Mouse (Mus musculus): ENCODE results near the gene Fam83c. TPM values are rescaled to one million over a fixed set of nuclear protein-coding genes. Genes with fewer than 3 reads are reported as not detected.

Fam83c gene
- polyA plus RNA-seq, 1 experiment from 2014 or later, result 0.54 TPM

- H3K36me3 ChIP-seq (ENCODE audit: poor library complexity, severe bottlenecking), result no peaks in the 10 kb centered on the region
- no peak overlapping the region for H3K27ac ChIP-seq
- no peaks in the 10 kb centered on the region for H3K9me3 ChIP-seq (replicated peaks)
- WGBS, result 79% methylated on average over 5 of the region's 5 CpGs
- no peak overlapping the region for H3K9ac ChIP-seq
- H3K4me3 ChIP-seq, result no peak overlapping the region
- H3K4me2 ChIP-seq, result no peak overlapping the region
- H3K4me1 ChIP-seq, result no peaks in the 10 kb centered on the region
- ATAC-seq, result no peak
- no peaks in the 10 kb centered on the region for H3K27me3 ChIP-seq
Measured at GRCm38 (mm10) chr2:155786905-155787304, 47.7 kb downstream of the Fam83c start.

GRCm38 (mm10) chr2:155784534-155784933 is 50.1 kb downstream of the Fam83c start:
- Histone ChIP-seq H3K27ac (no peak overlapping the region), H3K36me3 (ENCODE audit: poor library complexity, severe bottlenecking) (no peaks in the 10 kb centered on the region), H3K4me2 (no peak overlapping the region), H3K9me3 (replicated peaks) (no peaks in the 10 kb centered on the region), H3K4me1 (0 out of 2 replicates have a peak, but pooled peaks cover 2% of the 10 kb centered on the region), H3K4me3 (no peak overlapping the region), H3K27me3 (no peaks in the 10 kb centered on the region), H3K9ac (no peak overlapping the region)
- ATAC-seq, result no peak
- 78% methylated on average over 6 of the region's 6 CpGs for WGBS

DNA sequence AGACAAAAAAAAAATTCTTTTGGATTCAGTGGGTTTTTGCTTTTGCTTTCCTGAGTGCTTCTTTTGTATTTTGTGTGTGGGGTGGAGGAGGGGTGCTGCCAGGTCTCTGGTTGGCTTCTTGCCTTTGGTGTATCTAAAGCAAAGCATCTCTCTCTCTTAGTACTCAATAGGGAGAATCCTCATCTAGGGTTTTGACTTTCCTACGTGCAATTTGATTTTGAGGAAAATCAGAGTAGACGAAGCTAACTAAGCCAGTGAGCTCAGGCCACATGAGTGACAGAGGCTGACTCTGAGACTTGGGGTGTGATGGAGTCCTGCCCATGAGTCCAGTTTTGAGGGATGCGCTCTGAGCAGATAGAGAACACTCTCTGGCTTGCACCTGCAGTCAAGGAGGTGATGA is 55.1 kb downstream of the Fam83c start:
- H3K4me1 ChIP-seq, result peaks cover 28% of the 10 kb centered on the region
- no peak overlapping the region for H3K9ac ChIP-seq
- H3K9me3 ChIP-seq (replicated peaks), result no peaks in the 10 kb centered on the region
- ATAC-seq, result no peak
- WGBS, result 88% methylated on average over 3 of the region's 3 CpGs
- H3K27me3 ChIP-seq, result peaks cover 29% of the 10 kb centered on the region
- no peaks in the 10 kb centered on the region for H3K36me3 ChIP-seq (ENCODE audit: poor library complexity, severe bottlenecking)
- no peak overlapping the region for H3K27ac ChIP-seq
- no peak overlapping the region for H3K4me2 ChIP-seq
- H3K4me3 ChIP-seq, result no peak overlapping the region

DNA sequence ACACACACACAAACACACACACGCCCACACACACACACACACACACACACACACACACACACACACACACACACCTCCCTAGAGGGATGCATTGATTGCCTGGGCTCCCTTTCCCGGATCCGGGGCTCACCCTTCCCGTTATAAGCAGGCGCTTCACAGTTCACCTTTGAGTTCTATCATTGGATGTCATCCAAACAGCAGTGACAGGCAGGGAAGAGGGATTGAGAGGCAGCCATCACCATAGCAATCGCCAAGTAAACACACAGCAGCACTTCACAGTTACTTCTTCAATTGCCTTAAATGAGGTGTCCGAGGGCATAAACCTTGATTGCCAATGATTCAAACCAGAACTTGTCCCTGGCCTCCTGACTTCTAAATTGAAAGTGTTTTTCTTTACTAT is 55.6 kb downstream of the Fam83c start:
- Histone ChIP-seq H3K36me3 (ENCODE audit: poor library complexity, severe bottlenecking) (no peaks in the 10 kb centered on the region), H3K9me3 (replicated peaks) (no peaks in the 10 kb centered on the region), H3K4me3 (no peak overlapping the region), H3K27me3 (peaks cover 33% of the 10 kb centered on the region), H3K9ac (no peak overlapping the region), H3K4me2 (no peak overlapping the region), H3K4me1 (peaks cover 28% of the 10 kb centered on the region), H3K27ac (no peak overlapping the region)
- 59% methylated on average over 7 of the region's 7 CpGs for WGBS
- no peak for ATAC-seq

- Histone ChIP-seq H3K36me3 (ENCODE audit: poor library complexity, severe bottlenecking) (no peaks in the 10 kb centered on the region), H3K9me3 (replicated peaks) (no peaks in the 10 kb centered on the region), H3K4me3 (no peak overlapping the region), H3K27ac (no peak overlapping the region; the same call in 1 of the 2 replicates), H3K4me2 (no peak overlapping the region), H3K4me1 (peaks cover 28% of the 10 kb centered on the region), H3K9ac (no peak overlapping the region), H3K27me3 (peaks cover 44% of the 10 kb centered on the region)
- no peak for ATAC-seq
- WGBS, result 51% methylated on average over 6 of the region's 6 CpGs
Measured at GRCm38 (mm10) chr2:155778004-155778403, 56.6 kb downstream of the Fam83c start.

- Histone ChIP-seq H3K4me3 (no peak overlapping the region), H3K36me3 (ENCODE audit: poor library complexity, severe bottlenecking) (no peaks in the 10 kb centered on the region), H3K4me2 (no peak overlapping the region), H3K9ac (no peak overlapping the region), H3K27ac (no peak overlapping the region; the same call in 1 of the 2 replicates), H3K9me3 (replicated peaks) (no peaks in the 10 kb centered on the region), H3K4me1 (peaks cover 28% of the 10 kb centered on the region), H3K27me3 (peaks cover 47% of the 10 kb centered on the region)
- 81% methylated on average over 4 of the region's 4 CpGs for WGBS
- no peak for ATAC-seq
Measured at GRCm38 (mm10) chr2:155777688-155777985, 57.0 kb downstream of the Fam83c start.

Other genes starting within 250 kb of the Fam83c start
- gene Gss, start 242.0 kb downstream of the Fam83c start, polyA plus RNA-seq (2015; fragmentation: Nextera tagmentation; extraction: Ambion mirVana), result 16.7 and 18.7 TPM in 2 replicates
- 0.28 and 0.61 TPM in 2 replicates for gene Myh7b, start 223.6 kb downstream of the Fam83c start, polyA plus RNA-seq (2015; fragmentation: Nextera tagmentation; extraction: Ambion mirVana)
- 142 and 144 TPM in 2 replicates for gene Trpc4ap, start 142.5 kb downstream of the Fam83c start, polyA plus RNA-seq (2015; fragmentation: Nextera tagmentation; extraction: Ambion mirVana)
- 35.1 and 38.6 TPM in 2 replicates for gene Edem2, start 105.4 kb downstream of the Fam83c start, polyA plus RNA-seq (2015; fragmentation: Nextera tagmentation; extraction: Ambion mirVana)
- gene Gm17581, start 99.0 kb downstream of the Fam83c start, polyA plus RNA-seq (2015; fragmentation: Nextera tagmentation; extraction: Ambion mirVana), result not detected in 2 replicates
- 1.6 and 2.0 TPM in 2 replicates for gene Procr, start 83.7 kb downstream of the Fam83c start, polyA plus RNA-seq (2015; fragmentation: Nextera tagmentation; extraction: Ambion mirVana)
- gene Mmp24, start 59.5 kb downstream of the Fam83c start, polyA plus RNA-seq (2015; fragmentation: Nextera tagmentation; extraction: Ambion mirVana), result 5.1 and 5.8 TPM in 2 replicates
- gene BC029722, start 15.4 kb downstream of the Fam83c start, polyA plus RNA-seq (2015; fragmentation: Nextera tagmentation; extraction: Ambion mirVana), result 19.4 and 20.3 TPM in 2 replicates
- 164 and 171 TPM in 2 replicates for gene Eif6, start 7.9 kb downstream of the Fam83c start, polyA plus RNA-seq (2015; fragmentation: Nextera tagmentation; extraction: Ambion mirVana)
- gene Uqcc1, start 95.5 kb upstream of the Fam83c start, polyA plus RNA-seq (2015; fragmentation: Nextera tagmentation; extraction: Ambion mirVana), result 69.9 and 73.5 TPM in 2 replicates
- not detected in 2 replicates for gene Gm15557, start 105.9 kb upstream of the Fam83c start, polyA plus RNA-seq (2015; fragmentation: Nextera tagmentation; extraction: Ambion mirVana)
- 2.4 and 4.0 TPM in 2 replicates for gene Gdf5, start 110.5 kb upstream of the Fam83c start, polyA plus RNA-seq (2015; fragmentation: Nextera tagmentation; extraction: Ambion mirVana)
- 23.1 and 25.4 TPM in 2 replicates for gene Cep250, start 121.6 kb upstream of the Fam83c start, polyA plus RNA-seq (2015; fragmentation: Nextera tagmentation; extraction: Ambion mirVana)
- 1.3 TPM in 2 replicates for gene 6430550D23Rik, start 173.1 kb upstream of the Fam83c start, polyA plus RNA-seq (2015; fragmentation: Nextera tagmentation; extraction: Ambion mirVana)
- 264 and 293 TPM in 2 replicates for gene Ergic3, start 173.2 kb upstream of the Fam83c start, polyA plus RNA-seq (2015; fragmentation: Nextera tagmentation; extraction: Ambion mirVana)
- gene Fer1l4, start 218.1 kb upstream of the Fam83c start, polyA plus RNA-seq (2015; fragmentation: Nextera tagmentation; extraction: Ambion mirVana), result not detected in 2 replicates
- gene Spag4, start 230.3 kb upstream of the Fam83c start, polyA plus RNA-seq (2015; fragmentation: Nextera tagmentation; extraction: Ambion mirVana), result 5.2 and 7.0 TPM in 2 replicates

Data from forebrain, embryonic 13.5 days (tissue).